In the genomic region with DNA sequence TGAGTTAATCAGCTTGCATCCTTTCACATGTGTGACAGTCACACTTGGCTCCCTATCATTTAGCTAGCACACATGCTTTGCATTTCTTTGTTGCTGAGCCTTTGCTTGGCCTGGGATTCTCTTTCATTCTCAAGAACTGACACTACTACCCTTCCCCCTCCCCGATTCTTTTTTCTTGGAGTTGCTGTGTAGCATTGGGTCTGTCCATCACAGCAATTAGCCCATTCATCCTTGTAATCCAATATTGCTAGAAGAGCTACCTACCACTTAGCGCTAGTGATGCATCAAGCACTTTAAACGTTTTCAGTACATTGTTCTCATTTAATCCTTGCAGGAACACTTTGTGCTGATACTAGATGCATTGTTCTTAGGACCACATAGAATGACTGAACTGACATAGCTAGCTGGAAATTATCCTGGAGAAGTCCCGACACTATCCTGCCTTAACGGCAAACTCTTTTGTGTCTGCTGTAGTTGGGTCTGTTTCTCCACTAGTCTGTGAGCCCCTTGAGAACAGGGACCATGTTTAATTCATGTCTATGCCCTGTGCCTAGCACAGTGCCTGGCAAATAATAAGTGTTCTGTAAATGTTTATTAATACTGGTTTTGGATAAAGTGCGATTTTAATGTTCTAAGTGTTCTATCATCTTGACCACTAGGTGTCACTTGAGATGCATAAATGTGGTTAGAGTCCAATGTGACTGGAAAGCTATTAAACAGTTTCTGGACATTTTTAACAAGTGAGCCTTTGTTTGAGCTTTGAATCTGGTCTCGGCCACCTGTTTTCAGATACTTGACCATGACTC, we compare ENCODE assay signal across 10 mouse cellular contexts. TPM values are rescaled to one million over a fixed set of nuclear protein-coding genes. Genes with fewer than 3 reads are reported as not detected.
DNase-seq lines count a peak whose midpoint lies in the region; ATAC-seq and TF ChIP-seq lines count a peak whose summit lies in the region.
"Had no signal": no experiment of that assay in that cellular context is flagged by ENCODE, and none has a peak within 500 bp of the region (broad histone marks: within the 10 kb centered on the region; RNA-seq: fewer than 3 reads in every experiment).

No protein-coding gene starts in this region.

- WGBS in heart, postnatal 0 days, result 58% methylated on average over 7 of the region's 7 CpGs
- 64% methylated on average over 7 of the region's 7 CpGs for WGBS in heart, embryonic 11.5 days (ENCODE audit: insufficient replicate concordance)
- 49% methylated on average over 7 of the region's 7 CpGs for WGBS in hindbrain, embryonic 15.5 days

- H3K9ac ChIP-seq in heart, postnatal 0 days (replicated peaks; ENCODE audit: low read depth, low read length), result no peak overlapping the region
- no peak overlapping the region for H3K9ac ChIP-seq in heart, embryonic 11.5 days (ENCODE audit: low read depth, low read length)
- H3K9ac ChIP-seq in hindbrain, embryonic 15.5 days, result no peak overlapping the region

- no peak overlapping the region for H3K27ac ChIP-seq in heart, postnatal 0 days (ENCODE audit: low read depth)
- no peak overlapping the region for H3K27ac ChIP-seq in heart, embryonic 11.5 days (ENCODE audit: low read depth, low read length)
- no peak overlapping the region for H3K27ac ChIP-seq in hindbrain, embryonic 15.5 days (replicated peaks)

- no peak overlapping the region for H3K4me3 ChIP-seq in heart, postnatal 0 days (ENCODE audit: low read depth, low read length)
- no peak overlapping the region for H3K4me3 ChIP-seq in heart, embryonic 11.5 days (ENCODE audit: low read depth, low read length)
- H3K4me3 ChIP-seq in hindbrain, embryonic 15.5 days, result no peak overlapping the region

- H3K9me3 ChIP-seq in heart, postnatal 0 days (replicated peaks; ENCODE audit: control insufficient read depth, low read length), result no peaks in the 10 kb centered on the region
- H3K9me3 ChIP-seq in heart, embryonic 11.5 days (replicated peaks; ENCODE audit: control insufficient read depth, low read length), result no peaks in the 10 kb centered on the region
- H3K9me3 ChIP-seq in hindbrain, embryonic 15.5 days, result no peaks in the 10 kb centered on the region

- H3K4me1 ChIP-seq in heart, postnatal 0 days (ENCODE audit: control insufficient read depth, insufficient read depth), result no peaks in the 10 kb centered on the region
- no peaks in the 10 kb centered on the region for H3K4me1 ChIP-seq in heart, embryonic 11.5 days (ENCODE audit: control insufficient read depth, insufficient read depth, low read length)
- H3K4me1 ChIP-seq in hindbrain, embryonic 15.5 days (replicated peaks), result no peaks in the 10 kb centered on the region

- no peak overlapping the region for H3K4me2 ChIP-seq in heart, postnatal 0 days (ENCODE audit: low read depth, low read length)
- no peak overlapping the region for H3K4me2 ChIP-seq in heart, embryonic 11.5 days
- H3K4me2 ChIP-seq in hindbrain, embryonic 15.5 days, result no peak overlapping the region

- no peaks in the 10 kb centered on the region for H3K27me3 ChIP-seq in heart, postnatal 0 days (ENCODE audit: control insufficient read depth, insufficient read depth, low read length)
- no peaks in the 10 kb centered on the region for H3K27me3 ChIP-seq in heart, embryonic 11.5 days (ENCODE audit: control insufficient read depth, insufficient read depth, low read length)
- H3K27me3 ChIP-seq in hindbrain, embryonic 15.5 days, result no peaks in the 10 kb centered on the region

- no peak for ATAC-seq in heart, postnatal 0 days (ENCODE audit: insufficient read depth, low read depth)
- no peak for ATAC-seq in heart, embryonic 11.5 days (replicated peaks; ENCODE audit: insufficient number of reproducible peaks, low FRiP score, low TSS enrichment)
- ATAC-seq in hindbrain, embryonic 15.5 days (ENCODE audit: low FRiP score, low read depth), result 0 out of 2 replicates have a peak, but pooled peaks have one; percentile 48

- DNase-seq in heart, postnatal 0 days (ENCODE audit: low spot score), result peak; percentile 41
- DNase-seq in 3134 (ENCODE audit: extremely low read depth, insufficient read length, low spot score), result peak; percentile 5
- peak; percentile 10 for DNase-seq in R1 (ENCODE audit: low read depth, low spot score)
- DNase-seq in right cerebral cortex, postnatal 10 days (ENCODE audit: low spot score in 2 of 2), result no peak
- no peak for DNase-seq in frontal cortex, postnatal 10 days (ENCODE audit: low spot score in 2 of 2)
- DNase-seq in adrenal gland, adult (ENCODE audit: inconsistent age in 2 of 2, low spot score in 1 of 2), result no peak
- DNase-seq: kidney, postnatal 4 days; spleen, adult 18-20 months had no signal

- H3K36me3 ChIP-seq in heart, postnatal 0 days (replicated peaks; ENCODE audit: control insufficient read depth, insufficient read depth, low read length), result 0 out of 2 replicates have a peak, but pooled peaks cover 4% of the 10 kb centered on the region
- H3K36me3 ChIP-seq in heart, embryonic 11.5 days (ENCODE audit: control insufficient read depth, insufficient read depth, low read length), result no peaks in the 10 kb centered on the region
- 0 out of 2 replicates have a peak, but pooled peaks cover 2% of the 10 kb centered on the region for H3K36me3 ChIP-seq in hindbrain, embryonic 15.5 days

- no peak for TF ChIP-seq EP300 in heart, postnatal 0 days (IDR thresholded peaks at IDR 0.05; ENCODE audit: low read depth)

- peak; percentile 56 for TF ChIP-seq CTCF in heart, postnatal 0 days (IDR thresholded peaks at IDR 0.05; ENCODE audit: low read depth)

RNA-seq across cellular contexts. Expression of gene Slc9a6, which starts 40.2 kb away (rescaled TPM):
- total RNA-seq in heart, postnatal 0 days (2014; rRNA removed; ENCODE audit: low replicate concordance), result 10.7 and 15.4 TPM in 2 replicates
- polyA plus RNA-seq in heart, postnatal 0 days (2015; fragmentation: Nextera tagmentation; extraction: Ambion mirVana), result 5.2 and 6.4 TPM in 2 replicates
- polyA plus RNA-seq in heart, embryonic 11.5 days (2014; fragmentation: Nextera tagmentation; extraction: Ambion mirVana), result 4.4 and 4.7 TPM in 2 replicates
- 67.9 and 70.8 TPM in 2 replicates for polyA plus RNA-seq in hindbrain, embryonic 15.5 days (2015; fragmentation: Nextera tagmentation; extraction: Ambion mirVana)

RNA-seq across cellular contexts. Expression of gene Mmgt1, which starts 51.9 kb away (rescaled TPM):
- total RNA-seq in heart, postnatal 0 days (2014; rRNA removed; ENCODE audit: low replicate concordance), result 28.7 and 33.4 TPM in 2 replicates
- polyA plus RNA-seq in heart, postnatal 0 days (2015; fragmentation: Nextera tagmentation; extraction: Ambion mirVana), result 15.3 and 16.2 TPM in 2 replicates
- 27.8 and 28.1 TPM in 2 replicates for polyA plus RNA-seq in heart, embryonic 11.5 days (2014; fragmentation: Nextera tagmentation; extraction: Ambion mirVana)
- polyA plus RNA-seq in hindbrain, embryonic 15.5 days (2015; fragmentation: Nextera tagmentation; extraction: Ambion mirVana), result 53.6 and 55.3 TPM in 2 replicates

Comparison
In these comparisons a context has a peak if more than half of its experiments do, and no peak if none do; other contexts are left out.
1. DNase-seq: peak in heart, postnatal 0 days (single experiment), 3134 (single experiment) and R1 (single experiment); none in right cerebral cortex, postnatal 10 days (0 of 2), frontal cortex, postnatal 10 days (0 of 2) and adrenal gland, adult (0 of 2).